Mouse (Mus musculus) spleen, adult 18-20 months (tissue): ENCODE results near the gene Igfbp1.

Source experiments
- DNase-seq, 2 experiments: peaks; one replicate each; pipeline ENCODE4 v3.0.0; 2022; ENCODE audit warnings: mixed read lengths in 2 of 2

Gene Igfbp1

GRCm38 (mm10) chr11:7197491-7197941 is at the start of gene Igfbp1:
TSS of gene Igfbp1 (plus strand) at chr11:7197782.
- no peak for DNase-seq

- DNase-seq = no peak
These were observed 49.6 kb upstream of the Igfbp1 start for GRCm38 (mm10) chr11:7147945-7148344.

GRCm38 (mm10) chr11:7149471-7149870 is 48.1 kb upstream of the Igfbp1 start:
- DNase-seq = no peak

GRCm38 (mm10) chr11:7150511-7150910 is 47.1 kb upstream of the Igfbp1 start:
- no peak for DNase-seq

GRCm38 (mm10) chr11:7152371-7152770 is 45.2 kb upstream of the Igfbp1 start:
- no peak for DNase-seq

GRCm38 (mm10) chr11:7153081-7153480 is 44.5 kb upstream of the Igfbp1 start:
- DNase-seq = no peak

- DNase-seq = no peak
These were observed 41.2 kb upstream of the Igfbp1 start for GRCm38 (mm10) chr11:7156427-7156826.

GRCm38 (mm10) chr11:7158196-7158595 is 39.4 kb upstream of the Igfbp1 start:
- DNase-seq = no peak

- no peak for DNase-seq
These were observed 37.4 kb upstream of the Igfbp1 start for GRCm38 (mm10) chr11:7160146-7160545.

- no peak for DNase-seq
These were observed 36.9 kb upstream of the Igfbp1 start for GRCm38 (mm10) chr11:7160637-7161101.

GRCm38 (mm10) chr11:7161502-7162174 is 35.9 kb upstream of the Igfbp1 start:
- DNase-seq = no peak

GRCm38 (mm10) chr11:7164416-7164815 is 33.2 kb upstream of the Igfbp1 start:
- no peak for DNase-seq

- no peak for DNase-seq
These were observed 27.9 kb upstream of the Igfbp1 start for GRCm38 (mm10) chr11:7169645-7170044.

- no peak for DNase-seq
These were observed 23.9 kb upstream of the Igfbp1 start for GRCm38 (mm10) chr11:7173664-7174063.

GRCm38 (mm10) chr11:7178724-7179123 is 18.9 kb upstream of the Igfbp1 start:
- no peak for DNase-seq

- no peak for DNase-seq
These were observed 18.3 kb upstream of the Igfbp1 start for GRCm38 (mm10) chr11:7179276-7179675.

- no peak for DNase-seq
These were observed 15.1 kb upstream of the Igfbp1 start for GRCm38 (mm10) chr11:7182409-7183042.

GRCm38 (mm10) chr11:7184420-7184819 is 13.2 kb upstream of the Igfbp1 start:
- DNase-seq = no peak

GRCm38 (mm10) chr11:7187472-7187871 is 10.1 kb upstream of the Igfbp1 start:
- no peak for DNase-seq

- no peak for DNase-seq
These were observed 9.1 kb upstream of the Igfbp1 start, which contains the start of gene Gm11985 for GRCm38 (mm10) chr11:7188469-7188868. TSS of gene Gm11985 (minus strand) at chr11:7188569.

- no peak for DNase-seq
These were observed 4.9 kb upstream of the Igfbp1 start for GRCm38 (mm10) chr11:7192710-7193109.

- no peak for DNase-seq
These were observed 4.4 kb upstream of the Igfbp1 start for GRCm38 (mm10) chr11:7193134-7193533.

GRCm38 (mm10) chr11:7194432-7195311 is 2.9 kb upstream of the Igfbp1 start:
- DNase-seq = no peak
